Mouse (Mus musculus) forelimb bud, embryonic 11.5 days (tissue): Measurements from ENCODE around the gene Hacd2.

ENCODE experiments used
- DNase-seq: peaks from one replicate; pipeline ENCODE4 v3.0.0-alpha.2; 2012; ENCODE audit warnings: low read depth, low spot score

Gene Hacd2

GRCm38 (mm10) chr16:35022242-35023137 lies at the start of gene Hacd2:
Gene Hacd2, plus strand, starts transcription at chr16:35022428.
- DNase-seq = peak; percentile 93

GRCm38 (mm10) chr16:34972471-34972870 lies 49.8 kb upstream of the Hacd2 start:
- DNase-seq = peak; percentile 18

GRCm38 (mm10) chr16:34975544-34975943 lies 46.7 kb upstream of the Hacd2 start:
- DNase-seq = no peak

- no peak for DNase-seq
Measured at GRCm38 (mm10) chr16:34976630-34977029, 45.6 kb upstream of the Hacd2 start.

- no peak for DNase-seq
Measured at GRCm38 (mm10) chr16:34978018-34978417, 44.2 kb upstream of the Hacd2 start.

- DNase-seq = no peak
Measured at GRCm38 (mm10) chr16:34981009-34981408, 41.2 kb upstream of the Hacd2 start.

- DNase-seq = peak; percentile 26
Measured at GRCm38 (mm10) chr16:34984203-34985030, 37.8 kb upstream of the Hacd2 start.

GRCm38 (mm10) chr16:34985031-34985346 lies 37.2 kb upstream of the Hacd2 start:
- DNase-seq = no peak

- DNase-seq = no peak
Measured at GRCm38 (mm10) chr16:34986211-34986825, 35.9 kb upstream of the Hacd2 start.

- DNase-seq = no peak
Measured at GRCm38 (mm10) chr16:34991365-34991764, 30.9 kb upstream of the Hacd2 start.

GRCm38 (mm10) chr16:34992854-34993253 lies 29.4 kb upstream of the Hacd2 start:
- no peak for DNase-seq

GRCm38 (mm10) chr16:34993694-34994330 lies 28.4 kb upstream of the Hacd2 start:
- DNase-seq = no peak

GRCm38 (mm10) chr16:34994641-34995141 lies 27.5 kb upstream of the Hacd2 start:
- no peak for DNase-seq

- DNase-seq = no peak
Measured at GRCm38 (mm10) chr16:34996133-34996532, 26.1 kb upstream of the Hacd2 start.

GRCm38 (mm10) chr16:34997052-34997451 lies 25.2 kb upstream of the Hacd2 start:
- DNase-seq = no peak

GRCm38 (mm10) chr16:34997576-34997975 lies 24.7 kb upstream of the Hacd2 start:
- DNase-seq = no peak

GRCm38 (mm10) chr16:34999016-34999415 lies 23.2 kb upstream of the Hacd2 start:
- DNase-seq = no peak

GRCm38 (mm10) chr16:34999986-35000385 lies 22.2 kb upstream of the Hacd2 start:
- no peak for DNase-seq

- DNase-seq = no peak
Measured at GRCm38 (mm10) chr16:35000923-35001560, 21.2 kb upstream of the Hacd2 start.

GRCm38 (mm10) chr16:35004356-35004755 lies 17.9 kb upstream of the Hacd2 start:
- DNase-seq = no peak

GRCm38 (mm10) chr16:35004756-35005155 lies 17.5 kb upstream of the Hacd2 start:
- no peak for DNase-seq
